In the genomic region with DNA sequence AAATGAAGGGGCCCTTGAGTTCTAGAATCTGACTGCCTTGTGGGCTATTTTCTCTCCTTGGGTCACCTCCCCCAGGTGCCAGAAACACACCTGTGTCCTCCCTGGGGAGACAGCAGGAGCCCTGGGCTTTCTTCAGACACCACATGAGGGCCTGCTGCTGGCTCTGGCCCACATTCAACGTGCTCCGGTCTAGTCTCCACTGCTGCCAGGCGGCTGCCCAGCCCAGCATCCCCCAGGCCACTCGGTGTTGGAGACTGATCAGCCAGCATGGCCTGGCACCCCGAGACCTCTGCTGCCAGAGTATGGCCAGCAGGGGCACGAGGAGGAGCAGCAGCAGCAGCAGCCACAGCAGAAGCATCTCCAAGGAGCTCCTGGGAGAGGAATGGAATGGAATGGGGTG, we compare ENCODE assay signal across 8 mouse cellular contexts. TPM values are rescaled to one million over a fixed set of nuclear protein-coding genes. Genes with fewer than 3 reads are reported as not detected.
DNase-seq lines count a peak whose midpoint lies in the region; ATAC-seq and TF ChIP-seq lines count a peak whose summit lies in the region.

No protein-coding gene starts in this region.

- H3K4me2 ChIP-seq in kidney, embryonic 16.5 days (replicated peaks; ENCODE audit: low read depth, low read length): peak overlapping the region; percentile 57
- peak overlapping the region; percentile 50 for H3K4me2 ChIP-seq in hindbrain, postnatal 0 days (ENCODE audit: low read depth, low read length)
- peak overlapping the region; percentile 71 for H3K4me2 ChIP-seq in myocyte (ENCODE audit: low read depth)

- no peaks in the 10 kb centered on the region for H3K79me2 ChIP-seq in myocyte (ENCODE audit: control insufficient read depth, insufficient read depth)

- intact Hi-C loops in gastrocnemius, postnatal 14 days (cut with DNase I; ENCODE audit: low total_unique reads): no loop called here

- no peak for ATAC-seq in kidney, embryonic 16.5 days (ENCODE audit: low FRiP score, low TSS enrichment)
- ATAC-seq in hindbrain, postnatal 0 days: peak; percentile 41; the same call in 1 of the 2 replicates

- H3K9ac ChIP-seq in kidney, embryonic 16.5 days (replicated peaks; ENCODE audit: low read length): peak overlapping the region; percentile 74
- peak overlapping the region; percentile 22 for H3K9ac ChIP-seq in hindbrain, postnatal 0 days (replicated peaks; ENCODE audit: low read length)

- H3K27ac ChIP-seq in kidney, embryonic 16.5 days (ENCODE audit: low read length): no peak overlapping the region
- no peak overlapping the region for H3K27ac ChIP-seq in embryonic facial prominence, embryonic 10.5 days (replicated peaks)
- H3K27ac ChIP-seq in hindbrain, postnatal 0 days: peak overlapping the region; percentile 12; the same call in 1 of the 2 replicates

- no peaks in the 10 kb centered on the region for H3K36me3 ChIP-seq in kidney, embryonic 16.5 days (ENCODE audit: insufficient read depth, low read length)
- no peaks in the 10 kb centered on the region for H3K36me3 ChIP-seq in embryonic facial prominence, embryonic 10.5 days (replicated peaks)
- no peaks in the 10 kb centered on the region for H3K36me3 ChIP-seq in hindbrain, postnatal 0 days (ENCODE audit: insufficient read depth, low read length)
- no peaks in the 10 kb centered on the region for H3K36me3 ChIP-seq in myocyte (ENCODE audit: control insufficient read depth, insufficient read depth)

- no peak for DNase-seq in kidney, postnatal 14 days
- DNase-seq in embryonic facial prominence, embryonic 10.5 days (ENCODE audit: low spot score): no peak
- DNase-seq in hindbrain, postnatal 0 days (ENCODE audit: low spot score): peak; percentile 15
- no peak for DNase-seq in gastrocnemius, postnatal 14 days
- no peak for DNase-seq in adrenal gland, postnatal 4 days (ENCODE audit: low spot score in 2 of 2)
- DNase-seq in adrenal gland, adult 2 months: no peak

- no peaks in the 10 kb centered on the region for H3K27me3 ChIP-seq in kidney, embryonic 16.5 days (ENCODE audit: insufficient read depth, low read length)
- no peaks in the 10 kb centered on the region; the same call in 1 of the 2 replicates for H3K27me3 ChIP-seq in embryonic facial prominence, embryonic 10.5 days (replicated peaks; ENCODE audit: low read depth, poor library complexity, severe bottlenecking)
- H3K27me3 ChIP-seq in hindbrain, postnatal 0 days (ENCODE audit: insufficient read depth, low read length): no peaks in the 10 kb centered on the region
- H3K27me3 ChIP-seq in myocyte (ENCODE audit: control insufficient read depth, insufficient read depth, insufficient read length): no peaks in the 10 kb centered on the region

- TF ChIP-seq POLR2A in myocyte (IDR thresholded peaks at IDR 0.05; ENCODE audit: insufficient read length, low read depth): no peak

- WGBS in kidney, embryonic 16.5 days: 67% methylated on average over 6 of the region's 6 CpGs
- WGBS in embryonic facial prominence, embryonic 10.5 days: 58% methylated on average over 6 of the region's 6 CpGs
- WGBS in hindbrain, postnatal 0 days: 28% methylated on average over 6 of the region's 6 CpGs

- H3K4me1 ChIP-seq in kidney, embryonic 16.5 days (ENCODE audit: insufficient read depth, low read length): peaks cover 5% of the 10 kb centered on the region
- peaks cover 19% of the 10 kb centered on the region for H3K4me1 ChIP-seq in embryonic facial prominence, embryonic 10.5 days
- H3K4me1 ChIP-seq in hindbrain, postnatal 0 days (ENCODE audit: insufficient read depth, low read length): peaks cover 7% of the 10 kb centered on the region

- TF ChIP-seq CTCF in hindbrain, postnatal 0 days (IDR thresholded peaks at IDR 0.05; ENCODE audit: low read depth): peak; percentile 39

- H3ac ChIP-seq in myocyte (ENCODE audit: control insufficient read depth, insufficient read length): no peak overlapping the region

- H3K9me3 ChIP-seq in kidney, embryonic 16.5 days (ENCODE audit: low read length): no peaks in the 10 kb centered on the region
- H3K9me3 ChIP-seq in embryonic facial prominence, embryonic 10.5 days: no peaks in the 10 kb centered on the region
- H3K9me3 ChIP-seq in hindbrain, postnatal 0 days (ENCODE audit: low read length): no peaks in the 10 kb centered on the region

- H3K4me3 ChIP-seq in kidney, embryonic 16.5 days (ENCODE audit: low read length): peak overlapping the region; percentile 64
- peak overlapping the region; percentile 65 for H3K4me3 ChIP-seq in embryonic facial prominence, embryonic 10.5 days
- peak overlapping the region; percentile 45 for H3K4me3 ChIP-seq in hindbrain, postnatal 0 days (ENCODE audit: low read length)
- H3K4me3 ChIP-seq in myocyte: peak overlapping the region; percentile 44

TF ChIP-seq in myocyte, 11 proteins besides CTCF, POLR2A, EP300 and RAD21 (continues in another document):
- TF ChIP-seq REST (IDR thresholded peaks at IDR 0.05; ENCODE audit: insufficient read depth, insufficient read length) (no peak), E2F4 (IDR thresholded peaks at IDR 0.05; ENCODE audit: insufficient read depth) (no peak), MYOD1 (IDR thresholded peaks at IDR 0.05; ENCODE audit: control insufficient read depth in 1 of 3, insufficient read length in 2 of 3, low read depth in 2 of 3) (no peak), MYOG (IDR thresholded peaks at IDR 0.05; ENCODE audit: control insufficient read depth in 1 of 3, insufficient read depth in 1 of 3, insufficient read length in 2 of 3, low read depth in 2 of 3) (no peak), USF1 (IDR thresholded peaks at IDR 0.05; ENCODE audit: low read depth) (no peak), SRF (IDR thresholded peaks at IDR 0.05; ENCODE audit: control insufficient read depth, insufficient read length, low read depth) (no peak), TCF3 (IDR thresholded peaks at IDR 0.05; ENCODE audit: insufficient read length, low read depth) (no peak), TCF12 (IDR thresholded peaks at IDR 0.05; ENCODE audit: insufficient read depth, poor library complexity, severe bottlenecking) (no peak), MAX (IDR thresholded peaks at IDR 0.05; ENCODE audit: low read depth) (no peak), CEBPB (IDR thresholded peaks at IDR 0.05; ENCODE audit: insufficient read depth, poor library complexity, severe bottlenecking) (no peak)

RNA-seq across cellular contexts. Expression of gene Ghdc, which starts 0.8 kb away (rescaled TPM):
- 8.4 and 8.9 TPM in 2 replicates for polyA plus RNA-seq in kidney, embryonic 16.5 days (2015; fragmentation: Nextera tagmentation; extraction: Ambion mirVana)
- 3.3 and 3.7 TPM in 2 replicates for polyA plus RNA-seq in embryonic facial prominence, embryonic 10.5 days (2016; fragmentation: Nextera tagmentation; extraction: Ambion mirVana)
- 15.9 and 20.9 TPM in 2 replicates for total RNA-seq in hindbrain, postnatal 0 days (2014; rRNA removed)
- 7.5 and 8.3 TPM in 2 replicates for polyA plus RNA-seq in hindbrain, postnatal 0 days (2015; fragmentation: Nextera tagmentation; extraction: Ambion mirVana)
- polyA plus RNA-seq in myocyte (2012; fragmentation: generic; extraction: Trizol): 10.4 TPM
- 1 to 10 TPM; 5.6 to 7.1 TPM for total RNA-seq in gastrocnemius, postnatal 14 days (2021)
- 10 to 100 TPM; 15.4 to 15.5 TPM for total RNA-seq in adrenal gland, postnatal 4 days (2021)
- total RNA-seq in adrenal gland, adult 2 months (2021): 10 to 100 TPM; 21.6 to 26.0 TPM
- 26.8 and 27.6 TPM in 2 replicates for polyA plus RNA-seq in adrenal gland, adult 2 months (2012; rRNA removed)

RNA-seq across cellular contexts. Expression of gene Hcrt, which starts 7.2 kb away (rescaled TPM):
- polyA plus RNA-seq in kidney, embryonic 16.5 days (2015; fragmentation: Nextera tagmentation; extraction: Ambion mirVana): not detected in 2 replicates
- not detected in 2 replicates for polyA plus RNA-seq in embryonic facial prominence, embryonic 10.5 days (2016; fragmentation: Nextera tagmentation; extraction: Ambion mirVana)
- 6.9 TPM in 1 of 2 replicates, not detected in the other for total RNA-seq in hindbrain, postnatal 0 days (2014; rRNA removed)
- 0.88 and 1.2 TPM in 2 replicates for polyA plus RNA-seq in hindbrain, postnatal 0 days (2015; fragmentation: Nextera tagmentation; extraction: Ambion mirVana)
- polyA plus RNA-seq in myocyte (2012; fragmentation: generic; extraction: Trizol): not detected
- not detected for total RNA-seq in gastrocnemius, postnatal 14 days (2021)
- not detected for total RNA-seq in adrenal gland, postnatal 4 days (2021)
- total RNA-seq in adrenal gland, adult 2 months (2021): not detected
- polyA plus RNA-seq in adrenal gland, adult 2 months (2012; rRNA removed): not detected in 2 replicates

RNA-seq across cellular contexts. Expression of gene Kcnh4, which starts 10.2 kb away (rescaled TPM):
- not detected in 2 replicates for polyA plus RNA-seq in kidney, embryonic 16.5 days (2015; fragmentation: Nextera tagmentation; extraction: Ambion mirVana)
- 0.64 and 0.71 TPM in 2 replicates for polyA plus RNA-seq in embryonic facial prominence, embryonic 10.5 days (2016; fragmentation: Nextera tagmentation; extraction: Ambion mirVana)
- total RNA-seq in hindbrain, postnatal 0 days (2014; rRNA removed): 10.0 and 12.9 TPM in 2 replicates
- 3.6 and 4.2 TPM in 2 replicates for polyA plus RNA-seq in hindbrain, postnatal 0 days (2015; fragmentation: Nextera tagmentation; extraction: Ambion mirVana)
- polyA plus RNA-seq in myocyte (2012; fragmentation: generic; extraction: Trizol): 0.05 TPM
- total RNA-seq in gastrocnemius, postnatal 14 days (2021): not detected
- under 1 TPM; 0.39 to 0.40 TPM for total RNA-seq in adrenal gland, postnatal 4 days (2021)
- under 1 TPM; 0.28 to 0.32 TPM for total RNA-seq in adrenal gland, adult 2 months (2021)
- 0.45 and 0.57 TPM in 2 replicates for polyA plus RNA-seq in adrenal gland, adult 2 months (2012; rRNA removed)

RNA-seq across cellular contexts. Expression of gene Rab5c, which starts 32.0 kb away (rescaled TPM):
- polyA plus RNA-seq in kidney, embryonic 16.5 days (2015; fragmentation: Nextera tagmentation; extraction: Ambion mirVana): 41.9 and 47.1 TPM in 2 replicates
- 13.0 and 13.1 TPM in 2 replicates for polyA plus RNA-seq in embryonic facial prominence, embryonic 10.5 days (2016; fragmentation: Nextera tagmentation; extraction: Ambion mirVana)
- total RNA-seq in hindbrain, postnatal 0 days (2014; rRNA removed): 246 and 248 TPM in 2 replicates
- 34.1 and 34.4 TPM in 2 replicates for polyA plus RNA-seq in hindbrain, postnatal 0 days (2015; fragmentation: Nextera tagmentation; extraction: Ambion mirVana)
- 128 TPM for polyA plus RNA-seq in myocyte (2012; fragmentation: generic; extraction: Trizol)
- total RNA-seq in gastrocnemius, postnatal 14 days (2021): 10 to 100 TPM; 49.1 to 49.4 TPM
- total RNA-seq in adrenal gland, postnatal 4 days (2021): 100 to 1,000 TPM; 171 to 182 TPM
- total RNA-seq in adrenal gland, adult 2 months (2021): 100 to 1,000 TPM; 191 to 196 TPM
- polyA plus RNA-seq in adrenal gland, adult 2 months (2012; rRNA removed): 201 and 238 TPM in 2 replicates

RNA-seq across cellular contexts. Expression of gene Hspb9, which starts 56.3 kb away (rescaled TPM):
- 0.33 TPM in 1 of 2 replicates, not detected in the other for polyA plus RNA-seq in kidney, embryonic 16.5 days (2015; fragmentation: Nextera tagmentation; extraction: Ambion mirVana)
- polyA plus RNA-seq in embryonic facial prominence, embryonic 10.5 days (2016; fragmentation: Nextera tagmentation; extraction: Ambion mirVana): 0.56 TPM in 1 of 2 replicates, not detected in the other
- not detected in 2 replicates for total RNA-seq in hindbrain, postnatal 0 days (2014; rRNA removed)
- 0.24 and 0.28 TPM in 2 replicates for polyA plus RNA-seq in hindbrain, postnatal 0 days (2015; fragmentation: Nextera tagmentation; extraction: Ambion mirVana)
- 0.23 TPM for polyA plus RNA-seq in myocyte (2012; fragmentation: generic; extraction: Trizol)
- not detected for total RNA-seq in gastrocnemius, postnatal 14 days (2021)
- 1 to 10 TPM in 1 of 2 experiments, under 1 TPM in 1; 0.51 to 1.0 TPM for total RNA-seq in adrenal gland, postnatal 4 days (2021)
- total RNA-seq in adrenal gland, adult 2 months (2021): not detected
- not detected in 2 replicates for polyA plus RNA-seq in adrenal gland, adult 2 months (2012; rRNA removed)
